Mouse (Mus musculus): ENCODE measurements around the gene Npm1. TPM values are rescaled to one million over a fixed set of nuclear protein-coding genes. Genes with fewer than 3 reads are reported as not detected.

The Npm1 gene
- total RNA-seq, 2 experiments from 2014 or later, result 146 to 152 TPM

- H3K4me3 ChIP-seq, result no peak overlapping the region
- peak; percentile 87 for TF ChIP-seq CTCF (IDR thresholded peaks at IDR 0.05)
- intact Hi-C loops (cut with DNase I), result loop anchor here (1.0 to 10.0 kb wide), 6 partner anchors 119 to 738 kb away; no protein-coding TSS in a partner anchor
- no peak for DNase-seq (ENCODE audit: extremely low spot score in 1 of 2, low spot score in 2 of 2)
- H3K27ac ChIP-seq, result no peak overlapping the region
These were observed 13.7 kb upstream of the Npm1 start for GRCm38 (mm10) chr11:33176525-33177245.

GRCm38 (mm10) chr11:33175768-33176167 is 12.8 kb upstream of the Npm1 start:
- TF ChIP-seq CTCF (IDR thresholded peaks at IDR 0.05), result no peak
- H3K4me3 ChIP-seq, result no peak overlapping the region
- intact Hi-C loops (cut with DNase I), result loop anchor here (1.0 to 10.0 kb wide), 6 partner anchors 120 to 739 kb away; no protein-coding TSS in a partner anchor
- no peak overlapping the region for H3K27ac ChIP-seq
- no peak for DNase-seq (ENCODE audit: extremely low spot score in 1 of 2, low spot score in 2 of 2)

- Histone ChIP-seq H3K4me3 (no peak overlapping the region), H3K27ac (no peak overlapping the region)
- DNase-seq (ENCODE audit: extremely low spot score in 1 of 2, low spot score in 2 of 2), result peak in 1 of 2 experiments; percentile 46
- TF ChIP-seq CTCF (IDR thresholded peaks at IDR 0.05), result peak; percentile 73
- intact Hi-C loops (cut with DNase I), result loop anchor here (10.0 kb wide), 1 partner anchor 744 kb away; no protein-coding TSS in a partner anchor
These were observed 7.5 kb upstream of the Npm1 start for GRCm38 (mm10) chr11:33170489-33170888.

- intact Hi-C loops (cut with DNase I), result loop anchor here (5.0 kb wide), 1 partner anchor 520 kb away; the partner anchor contains the start of gene Fbxw11
- DNase-seq (ENCODE audit: extremely low spot score in 1 of 2, low spot score in 2 of 2), result peak; percentile 56 to 63
These were observed 602 bp downstream of the Npm1 start for GRCm38 (mm10) chr11:33162211-33162997.

GRCm38 (mm10) chr11:33159741-33160140 is 3.3 kb downstream of the Npm1 start:
- no peak for TF ChIP-seq CTCF (IDR thresholded peaks at IDR 0.05)
- DNase-seq (ENCODE audit: extremely low spot score in 1 of 2, low spot score in 2 of 2), result no peak
- intact Hi-C loops (cut with DNase I), result loop anchor here (5.0 to 10.0 kb wide), 2 partner anchors 517 to 535 kb away; partner anchors contain the start of gene Fbxw11

More at GRCm38 (mm10) chr11:33162211-33162997, 602 bp downstream of the Npm1 start:
- Histone ChIP-seq H3K4me3 (peak overlapping the region; percentile 78), H3K27ac (peak overlapping the region; percentile 76)
- TF ChIP-seq CTCF (IDR thresholded peaks at IDR 0.05), result no peak

GRCm38 (mm10) chr11:33157453-33158196 is 5.4 kb downstream of the Npm1 start:
- intact Hi-C loops (cut with DNase I), result loop anchor here (10.0 kb wide), 1 partner anchor 533 kb away; no protein-coding TSS in a partner anchor
- TF ChIP-seq CTCF (IDR thresholded peaks at IDR 0.05), result no peak
- H3K27ac ChIP-seq, result no peak overlapping the region
- no peak overlapping the region for H3K4me3 ChIP-seq
- DNase-seq (ENCODE audit: extremely low spot score in 1 of 2, low spot score in 2 of 2), result no peak

More at GRCm38 (mm10) chr11:33159741-33160140, 3.3 kb downstream of the Npm1 start:
- Histone ChIP-seq H3K27ac (no peak overlapping the region), H3K4me3 (no peak overlapping the region)

GRCm38 (mm10) chr11:33156436-33157015 is 6.5 kb downstream of the Npm1 start:
- no peak for DNase-seq (ENCODE audit: extremely low spot score in 1 of 2, low spot score in 2 of 2)
- TF ChIP-seq CTCF (IDR thresholded peaks at IDR 0.05), result no peak
- Histone ChIP-seq H3K4me3 (no peak overlapping the region), H3K27ac (no peak overlapping the region)
- intact Hi-C loops (cut with DNase I), result loop anchor here (10.0 kb wide), 1 partner anchor 532 kb away; no protein-coding TSS in a partner anchor

GRCm38 (mm10) chr11:33154459-33154858 is 8.5 kb downstream of the Npm1 start:
- DNase-seq (ENCODE audit: extremely low spot score in 1 of 2, low spot score in 2 of 2), result no peak
- no peak overlapping the region for H3K4me3 ChIP-seq
- no peak overlapping the region for H3K27ac ChIP-seq
- TF ChIP-seq CTCF (IDR thresholded peaks at IDR 0.05), result no peak
- intact Hi-C loops (cut with DNase I), result loop anchor here (10.0 kb wide), 1 partner anchor 530 kb away; no protein-coding TSS in a partner anchor

- DNase-seq (ENCODE audit: extremely low spot score in 1 of 2, low spot score in 2 of 2), result no peak
- no peak for TF ChIP-seq CTCF (IDR thresholded peaks at IDR 0.05)
- intact Hi-C loops (cut with DNase I), result loop anchor here (10.0 kb wide), 1 partner anchor 528 kb away; no protein-coding TSS in a partner anchor
- H3K4me3 ChIP-seq, result no peak overlapping the region
- no peak overlapping the region for H3K27ac ChIP-seq
These were observed 10.0 kb downstream of the Npm1 start for GRCm38 (mm10) chr11:33152997-33153396.

- intact Hi-C loops (cut with DNase I), result loop anchor here (10.0 kb wide), 1 partner anchor 527 kb away; no protein-coding TSS in a partner anchor
- Histone ChIP-seq H3K4me3 (no peak overlapping the region), H3K27ac (no peak overlapping the region)
- no peak for TF ChIP-seq CTCF (IDR thresholded peaks at IDR 0.05)
- DNase-seq (ENCODE audit: extremely low spot score in 1 of 2, low spot score in 2 of 2), result no peak
These were observed 11.2 kb downstream of the Npm1 start for GRCm38 (mm10) chr11:33151780-33152145.
